Mouse (Mus musculus) c-Kit-positive CD71-positive TER-119-positive erythroid progenitor cells, embryonic 14.5 days (primary cell): ENCODE data around the gene Nphp4.

Experiments
- DNase-seq: peaks from one replicate; pipeline ENCODE4 v3.0.0-alpha.2; 2013; ENCODE audit warnings: low spot score

The Nphp4 gene

GRCm38 (mm10) chr4:152568006-152568405, 91.5 kb downstream of the Nphp4 start:
- no peak for DNase-seq

GRCm38 (mm10) chr4:152568662-152569395, 92.3 kb downstream of the Nphp4 start:
- no peak for DNase-seq

- DNase-seq, result no peak
These were observed 97.8 kb downstream of the Nphp4 start for GRCm38 (mm10) chr4:152574266-152574665.

GRCm38 (mm10) chr4:152576826-152577225, 100.3 kb downstream of the Nphp4 start:
- no peak for DNase-seq

- no peak for DNase-seq
These were observed 103.5 kb downstream of the Nphp4 start for GRCm38 (mm10) chr4:152579956-152580355.

- DNase-seq, result no peak
These were observed 105.7 kb downstream of the Nphp4 start for GRCm38 (mm10) chr4:152582206-152582605.

- no peak for DNase-seq
These were observed 107.1 kb downstream of the Nphp4 start for GRCm38 (mm10) chr4:152583616-152584015.

- no peak for DNase-seq
These were observed 109.0 kb downstream of the Nphp4 start for GRCm38 (mm10) chr4:152585526-152585925.

GRCm38 (mm10) chr4:152586175-152586574, 109.7 kb downstream of the Nphp4 start:
- no peak for DNase-seq

- no peak for DNase-seq
These were observed 127.8 kb downstream of the Nphp4 start for GRCm38 (mm10) chr4:152604285-152604684.

GRCm38 (mm10) chr4:152609196-152609595, 132.7 kb downstream of the Nphp4 start:
- no peak for DNase-seq

- DNase-seq, result no peak
These were observed 133.5 kb downstream of the Nphp4 start for GRCm38 (mm10) chr4:152610026-152610425.
